Mouse (Mus musculus) adrenal gland (tissue): Measurements from ENCODE around the gene Zfp189.

ENCODE experiments used
- intact Hi-C: fragments of 180-260 bp; cut with DNase I; formaldehyde crosslinking; loops from one replicate; pipeline ENCODE4 v1.15.1; 2025

The Zfp189 gene

DNA sequence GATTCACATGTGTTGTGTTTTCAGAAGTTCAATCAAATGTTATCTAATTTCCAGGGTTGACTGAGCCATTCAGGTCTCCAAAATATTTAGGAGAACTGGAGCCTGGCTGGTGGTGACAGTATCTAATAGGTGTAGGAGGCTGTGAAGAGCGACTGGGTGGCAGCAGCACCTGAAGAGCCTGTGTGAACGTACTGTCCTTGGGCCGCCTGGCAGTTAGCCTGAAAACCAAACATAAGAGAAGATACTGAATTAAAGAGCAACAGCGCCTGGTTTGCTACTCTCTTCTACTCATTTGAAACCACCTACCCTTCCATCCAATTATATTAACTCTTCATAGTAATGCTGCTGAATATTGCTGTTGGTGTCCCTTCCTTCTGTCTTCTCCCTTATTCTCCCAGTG, 15.7 kb downstream of the Zfp189 start:
- intact Hi-C loops = no loop called here

DNA sequence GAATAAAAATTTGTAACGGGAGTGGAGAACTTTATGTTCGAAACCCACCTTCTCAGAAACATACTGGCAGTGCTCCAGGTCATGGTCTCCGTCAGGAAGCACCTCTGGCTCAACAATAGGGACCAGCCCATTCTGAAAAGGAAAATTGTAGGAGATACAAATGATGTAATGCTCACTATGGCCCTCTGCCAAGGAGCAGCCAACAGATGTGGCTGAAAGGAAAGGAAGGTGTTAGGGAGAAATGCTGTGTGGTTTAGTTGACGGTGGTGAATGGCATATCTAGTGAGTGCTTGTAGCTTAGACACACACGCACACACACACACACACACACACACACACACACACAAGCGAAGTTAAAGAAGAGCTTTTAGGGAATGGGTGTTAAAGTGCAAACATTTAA, 18.7 kb downstream of the Zfp189 start:
- intact Hi-C loops = no loop called here

DNA sequence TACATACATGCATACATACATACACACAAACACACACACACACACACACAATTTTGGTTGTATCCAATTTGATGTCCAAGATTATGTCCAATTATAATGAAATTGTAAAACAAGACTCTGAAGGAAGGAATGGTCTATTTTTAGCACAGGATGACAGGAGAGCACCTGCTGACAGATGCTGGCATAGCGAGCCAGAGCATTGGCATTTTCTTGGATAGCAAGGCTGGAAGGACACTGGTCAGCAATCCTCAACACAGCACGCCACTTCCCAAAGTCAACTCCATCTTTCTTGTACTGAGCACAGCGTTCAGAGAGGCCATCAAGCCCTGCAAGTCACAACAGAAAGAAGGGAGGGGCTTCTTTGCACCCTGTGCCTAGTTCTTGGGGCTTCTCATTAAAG, 20.0 kb downstream of the Zfp189 start:
- intact Hi-C loops = no loop called here

DNA sequence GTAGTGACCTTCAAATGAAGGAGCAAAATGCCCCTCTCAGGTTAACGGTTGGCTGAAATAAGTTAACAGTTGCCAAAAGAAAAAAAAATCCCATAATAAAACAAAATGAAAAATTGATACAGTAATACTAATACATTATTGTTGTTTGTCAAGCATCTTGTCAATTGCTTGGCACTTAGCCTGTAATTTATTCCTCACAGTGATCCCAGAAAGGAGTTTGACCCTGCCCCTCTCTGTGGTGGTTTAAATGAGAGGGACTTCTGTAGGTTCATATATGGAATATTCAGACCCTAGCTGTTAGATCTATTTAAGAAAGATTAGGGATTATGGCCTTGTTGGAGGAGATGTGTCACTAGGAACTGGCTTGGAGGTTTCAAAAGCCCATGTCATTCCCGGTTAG, 25.1 kb downstream of the Zfp189 start:
- intact Hi-C loops = no loop called here

DNA sequence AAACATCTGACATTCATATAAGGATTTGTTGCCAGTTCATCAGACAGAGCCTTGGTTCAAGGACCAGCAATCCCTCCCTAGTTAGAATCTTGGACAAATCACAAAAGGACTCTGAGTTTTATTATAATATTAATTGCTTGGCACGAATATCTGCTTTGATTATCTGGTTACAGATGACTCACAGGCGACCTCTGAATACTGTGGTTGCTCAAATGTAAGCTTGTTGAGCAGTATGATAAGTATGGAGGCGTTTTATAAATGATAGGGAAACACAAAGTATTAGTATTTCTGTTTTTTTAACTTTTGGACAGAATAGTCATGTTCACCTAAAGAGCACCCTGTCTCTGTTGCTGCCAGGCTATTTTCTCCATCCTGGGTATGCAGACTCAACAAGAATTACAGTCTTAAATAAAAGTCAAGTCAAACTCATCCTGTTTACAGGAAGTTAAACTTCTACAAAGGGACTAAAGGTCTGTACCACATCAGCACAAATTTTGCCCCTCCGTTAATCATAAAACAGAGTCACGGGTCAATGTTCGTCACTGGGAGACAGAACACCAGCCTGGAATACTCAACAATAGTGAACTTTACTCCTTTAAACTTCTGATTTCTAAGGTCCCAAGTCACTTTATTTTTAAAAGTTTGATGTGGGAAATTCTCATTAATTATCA, 26.0 kb downstream of the Zfp189 start:
- intact Hi-C loops = no loop called here

DNA sequence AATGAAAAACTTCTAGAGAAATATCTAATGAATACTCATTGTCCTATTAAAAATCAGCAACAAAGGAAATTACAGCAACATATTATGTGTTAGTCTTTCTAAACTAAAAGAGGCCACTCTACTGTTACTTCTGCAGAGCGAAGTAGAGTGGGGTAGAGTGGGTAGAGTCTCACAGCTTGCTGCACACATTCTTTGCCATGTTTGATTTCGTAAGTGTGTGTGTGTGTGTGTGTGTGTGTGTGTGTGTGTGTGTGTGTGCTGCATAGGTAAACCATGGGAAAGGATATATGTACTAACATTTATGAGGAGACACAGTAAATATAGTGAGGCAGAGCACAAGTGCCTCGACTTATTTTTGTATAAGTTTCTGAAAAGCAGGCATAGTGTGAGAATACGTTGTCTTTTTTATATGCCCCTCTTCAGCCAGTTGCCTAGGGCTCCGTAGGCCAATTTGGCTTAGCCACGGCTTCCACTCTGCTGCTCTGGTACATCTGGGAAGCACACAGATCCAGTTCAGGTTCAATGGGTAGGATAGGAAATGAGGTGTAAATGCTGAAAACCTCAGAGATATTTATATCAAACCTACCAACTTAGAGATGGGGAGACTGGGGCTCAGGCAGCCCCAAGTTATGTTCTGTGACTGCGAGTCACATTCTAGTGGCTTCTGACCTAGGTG, 26.7 kb downstream of the Zfp189 start:
- intact Hi-C loops = no loop called here

DNA sequence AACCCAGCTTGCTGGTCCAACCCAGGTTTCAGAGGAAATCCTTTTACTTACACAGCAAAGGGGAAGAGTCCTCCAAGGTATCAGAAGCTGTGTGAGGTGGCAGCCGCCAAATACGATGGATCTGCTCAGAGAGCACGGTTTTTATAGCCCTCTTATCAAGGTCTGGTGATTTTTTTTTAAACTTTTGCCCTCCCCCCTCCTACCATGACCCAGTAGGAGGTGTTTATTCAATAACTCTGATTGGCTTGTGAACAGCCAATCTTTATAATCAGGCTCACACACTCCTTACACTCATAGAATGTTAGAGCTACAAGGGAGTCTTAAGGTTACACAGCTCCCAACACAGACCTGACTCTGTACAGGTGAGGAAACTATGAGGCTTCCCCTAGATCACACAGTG, 28.4 kb downstream of the Zfp189 start, which contains the start of gene Aldob:
Gene Aldob (minus strand): TSS at position 164 of the 400 bp plus-strand sequence.
- intact Hi-C loops = no loop called here

DNA sequence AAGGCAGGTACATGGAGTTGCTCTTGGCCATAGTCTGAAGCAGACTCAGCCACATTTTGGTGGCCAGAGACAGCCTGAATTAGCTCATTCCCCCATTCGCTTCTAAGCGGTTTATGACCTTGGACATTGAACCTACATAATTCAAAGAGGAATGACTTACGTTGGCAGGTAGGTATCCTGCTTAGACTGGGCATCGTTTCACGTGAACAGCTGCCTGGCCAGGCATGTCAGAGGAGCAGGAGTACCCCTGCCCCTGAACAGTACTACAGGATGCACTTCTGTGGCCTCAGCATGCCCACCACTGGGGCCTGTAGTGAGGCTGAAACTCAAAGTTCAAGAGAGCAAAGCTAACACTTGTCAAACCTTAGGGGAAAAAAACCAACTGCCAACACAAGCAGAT, 32.4 kb downstream of the Zfp189 start:
- intact Hi-C loops = no loop called here

DNA sequence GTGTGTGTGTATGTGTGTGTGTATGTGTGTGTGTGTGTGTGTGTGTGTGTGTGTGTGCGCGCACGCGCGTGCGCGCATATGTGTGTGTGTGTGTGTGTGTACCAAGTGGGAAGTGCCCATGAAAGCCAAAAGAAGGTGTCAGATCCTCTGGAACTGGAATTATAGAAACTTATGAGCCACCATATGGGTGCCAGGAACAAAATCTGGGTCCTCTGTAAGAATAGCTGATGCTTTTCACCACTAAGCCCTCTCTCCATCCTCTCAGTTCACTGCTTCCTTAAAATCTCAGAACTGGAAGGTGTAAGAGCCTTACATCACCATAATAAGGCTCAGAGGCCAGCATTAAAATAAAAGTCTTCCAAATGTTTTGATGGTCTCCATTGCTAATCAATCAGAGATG, 36.4 kb downstream of the Zfp189 start:
- intact Hi-C loops = no loop called here

DNA sequence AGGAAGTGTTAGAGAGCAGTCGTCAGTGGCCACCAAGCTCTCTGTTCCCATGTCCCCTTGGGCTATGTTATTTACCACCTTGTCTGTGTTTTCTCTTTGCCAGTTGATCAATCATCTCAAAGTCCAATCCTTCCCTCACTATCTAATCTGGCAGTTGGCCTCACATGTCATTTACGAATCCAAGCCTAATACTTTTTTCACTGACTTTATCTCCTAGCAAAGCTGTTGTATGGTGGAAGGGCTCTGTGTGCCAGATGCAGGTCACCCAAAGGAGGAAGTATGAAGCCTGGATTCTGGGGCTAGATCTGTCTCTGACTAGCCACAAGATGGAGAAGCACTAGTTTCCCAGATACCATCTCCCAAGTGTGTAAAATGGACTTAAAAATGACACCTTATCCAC, 37.2 kb downstream of the Zfp189 start:
- intact Hi-C loops = no loop called here

DNA sequence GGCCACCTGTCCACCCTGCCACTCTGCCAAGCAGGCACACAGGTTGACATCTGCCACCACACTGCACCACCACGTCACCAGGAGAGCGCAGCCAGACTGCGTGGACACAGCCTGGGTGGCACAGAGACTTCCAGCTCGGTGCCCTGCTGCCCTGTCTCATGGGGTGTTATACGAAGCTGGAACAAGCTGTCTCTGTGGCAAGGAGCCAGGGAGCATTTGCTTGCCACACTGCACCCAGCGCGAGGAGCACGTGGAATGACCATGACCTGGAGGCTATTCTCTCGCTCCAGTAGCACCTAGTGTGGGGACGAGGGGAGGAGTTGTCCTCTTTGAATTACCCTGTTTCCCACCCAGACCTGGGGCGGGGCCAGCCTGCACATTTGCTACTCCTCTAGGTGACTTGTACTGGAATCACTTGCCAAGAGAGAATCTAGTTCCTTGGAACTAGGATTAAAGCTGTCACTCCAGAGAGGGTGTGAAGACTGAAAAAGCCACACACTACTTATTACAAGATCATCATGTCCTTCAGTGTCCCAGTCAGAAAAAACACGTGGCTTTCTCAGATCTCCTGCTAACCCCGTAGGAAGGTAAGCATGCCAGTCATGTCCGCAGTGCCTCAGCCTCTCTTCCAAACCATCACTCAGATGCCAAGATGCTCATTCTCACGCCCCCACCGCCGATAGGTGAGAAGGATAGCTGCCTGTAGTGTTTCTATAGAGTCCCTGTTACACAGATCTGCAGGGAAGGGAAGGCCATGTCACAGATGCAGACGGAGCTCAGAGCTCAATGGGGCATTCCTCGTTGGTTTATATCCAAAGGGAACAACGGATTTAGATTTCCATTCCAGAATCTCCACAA, 39.2 kb downstream of the Zfp189 start:
- intact Hi-C loops = no loop called here

DNA sequence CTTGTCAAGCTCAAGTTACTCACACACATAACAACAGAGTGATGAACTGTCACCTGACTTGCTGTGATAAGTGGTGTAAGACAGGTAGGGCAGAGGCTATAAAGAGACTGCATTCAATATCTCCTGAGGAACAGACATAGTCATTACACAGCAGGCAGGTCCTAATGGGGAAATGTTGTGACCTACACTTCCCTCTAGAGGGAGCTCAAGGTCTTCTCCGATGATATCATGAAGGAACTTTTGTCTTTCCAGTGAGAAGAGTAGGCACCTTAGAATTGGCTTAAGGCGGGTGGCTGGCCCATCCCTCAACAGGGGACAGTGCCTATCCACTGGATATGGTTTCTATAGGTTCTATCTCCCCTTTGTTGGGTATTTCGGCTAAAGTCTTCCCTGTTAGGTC, 46.6 kb downstream of the Zfp189 start:
- intact Hi-C loops = loop anchor here (1.0 kb wide), 1 partner anchor 58 kb away; no protein-coding TSS in a partner anchor

DNA sequence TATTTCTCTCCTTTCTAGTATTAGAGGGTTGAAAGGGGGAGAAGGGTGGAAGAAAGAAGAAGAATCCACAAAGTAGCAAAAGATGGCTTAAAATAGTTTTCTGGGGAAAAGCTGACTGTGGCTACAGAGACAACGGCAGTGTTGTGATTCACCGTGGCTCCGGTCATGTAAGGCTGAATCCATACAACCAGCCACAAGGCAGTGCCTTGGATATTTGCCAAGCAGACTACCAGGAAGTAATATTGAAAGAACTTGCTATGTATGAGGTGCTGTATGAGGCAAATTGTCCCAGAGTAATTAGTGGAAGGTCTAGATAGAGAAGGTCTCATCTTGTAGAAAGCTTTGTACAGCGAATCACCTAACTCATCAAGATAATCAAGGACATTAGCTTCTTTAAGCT, 51.2 kb downstream of the Zfp189 start:
- intact Hi-C loops = no loop called here
